Mouse (Mus musculus) hindbrain, embryonic 14.5 days (tissue): ENCODE measurements at regions not wholly inside any gene's neighbourhood (a gene's known extent, or its start where the extent isn't known, plus 50 kb on each side); places are given as distances from the start of the nearest gene placed in this dataset.

Experiments
- ATAC-seq: fragments of 200-750 bp; cut with Nextera tagmentation; 2 replicates; pipeline ENCODE4 v1.8.0; 2017; ENCODE audit warnings: moderate number of reproducible peaks, mild to moderate bottlenecking, moderate TSS enrichment, moderate library complexity; ENCODE audit not compliant: low FRiP score
- DNase-seq: peaks from one replicate; pipeline ENCODE4 v3.0.0-alpha.2; 2015; ENCODE audit warnings: low spot score
- H3K27ac ChIP-seq: fragments of 300-500 bp; sonication (generic); 2 replicates; pipeline ENCODE4 v1.5.1; 2014; ENCODE audit warnings: mild to moderate bottlenecking, moderate library complexity
- H3K27me3 ChIP-seq: fragments of 300-500 bp; sonication (generic); 2 replicates; pipeline ENCODE4 v1.6.1; 2014; ENCODE audit warnings: mild to moderate bottlenecking, low read length, mixed read lengths; ENCODE audit not compliant: control insufficient read depth, insufficient read depth
- H3K36me3 ChIP-seq: fragments of 300-500 bp; sonication (generic); replicated peaks from 2 replicates; pipeline ENCODE4 v1.6.1; 2014; ENCODE audit not compliant: control insufficient read depth, insufficient read depth
- H3K4me1 ChIP-seq: fragments of 300-500 bp; sonication (generic); replicated peaks from 2 replicates; pipeline ENCODE4 v1.6.1; 2014; ENCODE audit warnings: antibody characterized with exemption, low read length, mixed read lengths; ENCODE audit not compliant: control insufficient read depth, insufficient read depth
- H3K4me2 ChIP-seq: fragments of 300-500 bp; sonication (generic); replicated peaks from 2 replicates; pipeline ENCODE4 v1.6.1; 2014; ENCODE audit warnings: mild to moderate bottlenecking, moderate library complexity
- H3K4me3 ChIP-seq: fragments of 300-500 bp; sonication (generic); replicated peaks from 2 replicates; pipeline ENCODE4 v1.5.1; 2014; ENCODE audit warnings: mild to moderate bottlenecking, low read length
- H3K9ac ChIP-seq: fragments of 300-500 bp; sonication (generic); 2 replicates; pipeline ENCODE4 v1.6.1; 2014
- H3K9me3 ChIP-seq: fragments of 300-500 bp; sonication (generic); 2 replicates; pipeline ENCODE4 v1.6.1; 2016; ENCODE audit warnings: low read length; ENCODE audit not compliant: control insufficient read depth
- WGBS: fragments of 180-500 bp; shearing (Covaris S2); extraction: QIAGEN DNeasy Blood & Tissue Kit; methylation state at CpG from one replicate; pipeline ENCODE4 v1.1.7; 2014; 5-methylcytosine and 5-hydroxymethylcytosine counted together

GRCm38 (mm10) chr3:39889222-39889621, 641.9 kb upstream of the Intu start:
- no peak for DNase-seq
- 64% methylated on average over 2 of the region's 2 CpGs for WGBS

GRCm38 (mm10) chr3:39898961-39899360, 632.1 kb upstream of the Intu start:
- Histone ChIP-seq H3K4me2 (no peak overlapping the region), H3K27me3 (no peaks in the 10 kb centered on the region), H3K9ac (no peak overlapping the region), H3K9me3 (no peaks in the 10 kb centered on the region), H3K27ac (no peak overlapping the region), H3K4me3 (no peak overlapping the region), H3K36me3 (no peaks in the 10 kb centered on the region), H3K4me1 (no peaks in the 10 kb centered on the region)
- WGBS = 76% methylated on average over 5 of the region's 5 CpGs
- DNase-seq (no peak), ATAC-seq (no peak)

More at GRCm38 (mm10) chr3:39889222-39889621, 641.9 kb upstream of the Intu start:
- no peaks in the 10 kb centered on the region for H3K36me3 ChIP-seq
- no peaks in the 10 kb centered on the region for H3K27me3 ChIP-seq
- H3K9me3 ChIP-seq = no peaks in the 10 kb centered on the region
- H3K9ac ChIP-seq = no peak overlapping the region
- no peak overlapping the region for H3K27ac ChIP-seq
- H3K4me3 ChIP-seq = no peak overlapping the region
- no peak for ATAC-seq
- H3K4me2 ChIP-seq = no peak overlapping the region
- no peaks in the 10 kb centered on the region for H3K4me1 ChIP-seq

- no peak for DNase-seq
- no peaks in the 10 kb centered on the region for H3K27me3 ChIP-seq
- H3K9me3 ChIP-seq = no peaks in the 10 kb centered on the region
- H3K27ac ChIP-seq = no peak overlapping the region
- no peak overlapping the region for H3K4me2 ChIP-seq
- no peak overlapping the region for H3K9ac ChIP-seq
- no peak overlapping the region for H3K4me3 ChIP-seq
- ATAC-seq = no peak
- no peaks in the 10 kb centered on the region for H3K4me1 ChIP-seq
- 74% methylated on average over 2 of the region's 2 CpGs for WGBS
- no peaks in the 10 kb centered on the region for H3K36me3 ChIP-seq
Observed at GRCm38 (mm10) chr3:39900207-39900606, 630.9 kb upstream of the Intu start.

- ATAC-seq = no peak
- H3K36me3 ChIP-seq = no peaks in the 10 kb centered on the region
Observed at GRCm38 (mm10) chr3:39904377-39904776, 626.7 kb upstream of the Intu start.

GRCm38 (mm10) chr3:39908676-39909362, 622.3 kb upstream of the Intu start:
- H3K9ac ChIP-seq = no peak overlapping the region
- WGBS = 84% methylated on average over 4 of the region's 4 CpGs
- no peaks in the 10 kb centered on the region for H3K9me3 ChIP-seq
- H3K4me3 ChIP-seq = no peak overlapping the region
- no peaks in the 10 kb centered on the region for H3K4me1 ChIP-seq
- H3K27ac ChIP-seq = no peak overlapping the region
- H3K36me3 ChIP-seq = no peaks in the 10 kb centered on the region
- ATAC-seq (no peak), DNase-seq (no peak)
- no peaks in the 10 kb centered on the region for H3K27me3 ChIP-seq
- no peak overlapping the region for H3K4me2 ChIP-seq

More at GRCm38 (mm10) chr3:39904377-39904776, 626.7 kb upstream of the Intu start:
- Histone ChIP-seq H3K4me1 (no peaks in the 10 kb centered on the region), H3K27ac (no peak overlapping the region), H3K9ac (no peak overlapping the region), H3K27me3 (no peaks in the 10 kb centered on the region), H3K4me2 (no peak overlapping the region), H3K4me3 (no peak overlapping the region), H3K9me3 (no peaks in the 10 kb centered on the region)
- DNase-seq = no peak
- WGBS = 69% methylated on average over 3 of the region's 3 CpGs

GRCm38 (mm10) chr3:39909642-39910041, 621.4 kb upstream of the Intu start:
- Histone ChIP-seq H3K9me3 (no peaks in the 10 kb centered on the region), H3K27me3 (no peaks in the 10 kb centered on the region), H3K4me1 (no peaks in the 10 kb centered on the region), H3K4me2 (no peak overlapping the region), H3K27ac (no peak overlapping the region), H3K4me3 (no peak overlapping the region), H3K9ac (no peak overlapping the region), H3K36me3 (no peaks in the 10 kb centered on the region)
- DNase-seq = no peak
- WGBS = 67% methylated on average over 1 of the region's 1 CpGs
- ATAC-seq = no peak

DNA sequence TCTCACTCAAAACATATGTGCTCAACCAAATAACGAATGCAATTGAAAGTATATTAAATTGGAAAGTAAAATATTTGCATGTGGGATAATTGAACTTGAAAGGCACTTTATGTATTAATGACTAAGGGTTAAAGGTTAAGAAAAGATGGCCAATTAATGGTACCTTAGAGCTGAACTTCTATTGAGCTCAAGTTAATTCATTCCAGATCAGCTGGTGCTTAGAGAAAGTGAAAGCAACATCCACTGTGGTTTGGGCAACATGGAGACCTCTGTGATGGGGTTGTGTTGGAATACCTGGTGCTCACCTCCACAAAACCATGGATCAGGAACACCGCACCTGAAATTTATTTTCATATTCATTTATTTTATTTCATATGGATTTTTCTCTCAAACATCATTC, 612.5 kb upstream of the Intu start:
- no peaks in the 10 kb centered on the region for H3K27me3 ChIP-seq
- no peak overlapping the region for H3K27ac ChIP-seq
- H3K36me3 ChIP-seq = no peaks in the 10 kb centered on the region
- ATAC-seq (no peak), DNase-seq (no peak)
- no peaks in the 10 kb centered on the region for H3K9me3 ChIP-seq
- no peaks in the 10 kb centered on the region for H3K4me1 ChIP-seq
- no peak overlapping the region for H3K4me3 ChIP-seq
- no peak overlapping the region for H3K4me2 ChIP-seq
- 92% methylated on average over 2 of the region's 2 CpGs for whole genome bisulfite sequencing
- no peak overlapping the region for H3K9ac ChIP-seq

DNA sequence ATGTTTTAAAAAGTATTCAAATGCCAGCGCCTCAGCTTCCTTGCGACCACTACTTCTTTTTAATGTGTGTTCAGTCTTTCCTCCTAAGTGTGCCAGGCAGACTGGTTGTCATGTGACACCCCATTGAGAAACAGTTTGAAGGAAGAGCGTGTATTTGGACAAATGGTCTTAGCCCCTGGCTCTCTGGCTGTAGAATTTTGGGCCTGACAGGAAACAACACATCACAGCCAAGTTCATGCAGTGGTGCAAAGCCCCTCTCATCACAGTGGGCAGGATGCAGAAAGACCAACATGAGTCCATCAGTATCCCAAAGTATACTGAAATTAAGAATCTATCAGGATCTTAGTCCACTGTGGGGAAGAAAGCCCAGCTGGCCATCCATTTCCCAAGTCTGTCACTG, 605.6 kb upstream of the Intu start:
- DNase-seq (no peak), ATAC-seq (no peak)
- Histone ChIP-seq H3K27me3 (no peaks in the 10 kb centered on the region), H3K9me3 (no peaks in the 10 kb centered on the region), H3K27ac (no peak overlapping the region), H3K4me3 (no peak overlapping the region), H3K4me2 (no peak overlapping the region), H3K9ac (no peak overlapping the region), H3K36me3 (no peaks in the 10 kb centered on the region), H3K4me1 (no peaks in the 10 kb centered on the region)
- 88% methylated on average over 3 of the region's 3 CpGs for WGBS

GRCm38 (mm10) chr3:39928421-39928820, 602.7 kb upstream of the Intu start:
- H3K9me3 ChIP-seq = no peaks in the 10 kb centered on the region
- H3K9ac ChIP-seq = no peak overlapping the region
- H3K27me3 ChIP-seq = no peaks in the 10 kb centered on the region
- H3K4me1 ChIP-seq = no peaks in the 10 kb centered on the region
- no peaks in the 10 kb centered on the region for H3K36me3 ChIP-seq
- 98% methylated on average over 2 of the region's 2 CpGs for WGBS
- no peak overlapping the region for H3K4me3 ChIP-seq
- no peak overlapping the region for H3K4me2 ChIP-seq
- no peak for DNase-seq
- ATAC-seq = no peak
- no peak overlapping the region for H3K27ac ChIP-seq

- H3K9ac ChIP-seq = no peak overlapping the region
- H3K36me3 ChIP-seq = no peaks in the 10 kb centered on the region
- DNase-seq (no peak), ATAC-seq (no peak)
- no peaks in the 10 kb centered on the region for H3K27me3 ChIP-seq
- 88% methylated on average over 3 of the region's 3 CpGs for WGBS
- H3K9me3 ChIP-seq = no peaks in the 10 kb centered on the region
- no peaks in the 10 kb centered on the region for H3K4me1 ChIP-seq
- no peak overlapping the region for H3K4me2 ChIP-seq
- no peak overlapping the region for H3K4me3 ChIP-seq
- H3K27ac ChIP-seq = no peak overlapping the region
Observed at GRCm38 (mm10) chr3:39933372-39933771, 597.7 kb upstream of the Intu start.
